In genomic region chr10:33073126-33073525, GRCm38 (mm10) we compare ENCODE assay signal across 26 mouse cellular contexts. TPM values are rescaled to one million over a fixed set of nuclear protein-coding genes. Genes with fewer than 3 reads are reported as not detected.
"Had no signal": no experiment of that assay in that cellular context is flagged by ENCODE, and none has a peak within 500 bp of the region (broad histone marks: within the 10 kb centered on the region; RNA-seq: fewer than 3 reads in every experiment).

No protein-coding gene starts in this region.

- H3K27ac ChIP-seq: kidney, embryonic 15.5 days; limb, embryonic 10.5 days; limb, embryonic 13.5 days; liver, embryonic 12.5 days; liver, embryonic 15.5 days; lung, embryonic 15.5 days; neural tube, embryonic 12.5 days; neural tube, embryonic 15.5 days had no signal

- DNase-seq: kidney, adult 8-10 months; kidney, postnatal 10 days; kidney, postnatal 36 days; layer of hippocampus, adult 9-11 months; liver; lung, adult 18-20 months; lung, postnatal 10 days; lung, postnatal 4 days; midbrain, embryonic 14.5 days; right cerebral cortex, adult 18-20 months; right cerebral cortex, postnatal 14 days; right cerebral cortex, postnatal 4 days; spleen, adult 18-20 months; thymus, adult 18-20 months; thymus, postnatal 25 days had no signal

- H3K4me3 ChIP-seq: kidney, embryonic 15.5 days; limb, embryonic 10.5 days; limb, embryonic 13.5 days; liver, embryonic 12.5 days; liver, embryonic 15.5 days; lung, embryonic 15.5 days; neural tube, embryonic 12.5 days; neural tube, embryonic 15.5 days had no signal

RNA-seq across cellular contexts. Expression of gene Trdn, which starts 7.2 kb away (rescaled TPM):
- total RNA-seq: layer of hippocampus, postnatal 25 days; megakaryocyte progenitor cell, adult 5-6 weeks; megakaryocyte-erythroid progenitor cell, adult 5-6 weeks had no signal
